21 mouse cellular contexts compared by ENCODE assay signal in genomic region chr9:68462755-68463154, GRCm38 (mm10).
DNase-seq lines count a peak whose midpoint lies in the region; ATAC-seq and TF ChIP-seq lines count a peak whose summit lies in the region.
"Had no signal": no experiment of that assay in that cellular context is flagged by ENCODE, and none has a peak within 500 bp of the region (broad histone marks: within the 10 kb centered on the region; RNA-seq: fewer than 3 reads in every experiment).

No protein-coding gene starts in this region.

- H3K9ac ChIP-seq in forebrain, postnatal 0 days = no peak overlapping the region
- H3K9ac ChIP-seq in forebrain, embryonic 15.5 days (replicated peaks) = no peak overlapping the region
- no peak overlapping the region for H3K9ac ChIP-seq in liver, postnatal 0 days (replicated peaks)
- H3K9ac ChIP-seq: forebrain, embryonic 13.5 days; heart, embryonic 12.5 days; hindbrain, embryonic 14.5 days; intestine, embryonic 15.5 days had no signal

- no peaks in the 10 kb centered on the region for H3K27me3 ChIP-seq in forebrain, postnatal 0 days (ENCODE audit: insufficient read depth, low read length)
- no peaks in the 10 kb centered on the region for H3K27me3 ChIP-seq in forebrain, embryonic 15.5 days
- H3K27me3 ChIP-seq in liver, postnatal 0 days (ENCODE audit: insufficient read depth, low read length) = no peaks in the 10 kb centered on the region
- H3K27me3 ChIP-seq: forebrain, embryonic 13.5 days; heart, embryonic 12.5 days; intestine, embryonic 15.5 days had no signal

- H3K4me1 ChIP-seq in forebrain, postnatal 0 days (ENCODE audit: insufficient read depth) = no peaks in the 10 kb centered on the region
- H3K4me1 ChIP-seq in forebrain, embryonic 15.5 days = no peaks in the 10 kb centered on the region
- H3K4me1 ChIP-seq in liver, postnatal 0 days (ENCODE audit: insufficient read depth) = no peaks in the 10 kb centered on the region
- H3K4me1 ChIP-seq: embryonic facial prominence, embryonic 10.5 days; forebrain, embryonic 13.5 days; heart, embryonic 12.5 days; hindbrain, embryonic 10.5 days had no signal

- no peak overlapping the region for H3K27ac ChIP-seq in forebrain, postnatal 0 days (ENCODE audit: low read depth, low read length)
- H3K27ac ChIP-seq in forebrain, embryonic 15.5 days (replicated peaks) = no peak overlapping the region
- H3K27ac ChIP-seq in liver, postnatal 0 days (ENCODE audit: low read depth) = no peak overlapping the region
- H3K27ac ChIP-seq: embryonic facial prominence, embryonic 10.5 days; forebrain, embryonic 13.5 days; heart, adult 2 months; hindbrain, embryonic 10.5 days; hindbrain, embryonic 14.5 days; intestine, embryonic 15.5 days had no signal

- WGBS in forebrain, postnatal 0 days = 68% methylated on average over 5 of the region's 5 CpGs
- 85% methylated on average over 5 of the region's 5 CpGs for WGBS in forebrain, embryonic 15.5 days
- WGBS in liver, postnatal 0 days (ENCODE audit: insufficient replicate concordance) = 83% methylated on average over 5 of the region's 5 CpGs

- no peak overlapping the region for H3K4me3 ChIP-seq in forebrain, postnatal 0 days (ENCODE audit: low read depth, low read length)
- no peak overlapping the region for H3K4me3 ChIP-seq in forebrain, embryonic 15.5 days
- no peak overlapping the region for H3K4me3 ChIP-seq in liver, postnatal 0 days (ENCODE audit: low read depth, low read length)
- H3K4me3 ChIP-seq: embryonic facial prominence, embryonic 10.5 days; forebrain, embryonic 13.5 days; heart, adult 2 months; heart, embryonic 12.5 days; hindbrain, embryonic 10.5 days; intestine, embryonic 15.5 days had no signal

- intact Hi-C loops in left cerebral cortex, postnatal 25 days (cut with DNase I) = no loop called here
- intact Hi-C loops in left cerebral cortex, postnatal 4 days (cut with DNase I) = no loop called here

- no peak for ATAC-seq in forebrain, postnatal 0 days
- ATAC-seq in forebrain, embryonic 15.5 days (replicated peaks) = no peak
- no peak for ATAC-seq in liver, postnatal 0 days
- ATAC-seq: forebrain, embryonic 13.5 days; intestine, embryonic 15.5 days had no signal

- no peak overlapping the region for H3K4me2 ChIP-seq in forebrain, postnatal 0 days (ENCODE audit: low read depth)
- H3K4me2 ChIP-seq in forebrain, embryonic 15.5 days (replicated peaks) = no peak overlapping the region
- H3K4me2 ChIP-seq in liver, postnatal 0 days (ENCODE audit: low read depth, low read length) = no peak overlapping the region
- H3K4me2 ChIP-seq: forebrain, embryonic 13.5 days; heart, embryonic 12.5 days; hindbrain, embryonic 14.5 days; intestine, embryonic 15.5 days had no signal

- no peak for TF ChIP-seq EP300 in liver, postnatal 0 days (IDR thresholded peaks at IDR 0.05; ENCODE audit: low read depth)

- H3K36me3 ChIP-seq in forebrain, postnatal 0 days (ENCODE audit: insufficient read depth) = no peaks in the 10 kb centered on the region
- H3K36me3 ChIP-seq in forebrain, embryonic 15.5 days = no peaks in the 10 kb centered on the region
- H3K36me3 ChIP-seq in liver, postnatal 0 days (replicated peaks; ENCODE audit: insufficient read depth, low read length) = no peaks in the 10 kb centered on the region
- H3K36me3 ChIP-seq: embryonic facial prominence, embryonic 10.5 days; heart, embryonic 12.5 days; hindbrain, embryonic 10.5 days; intestine, embryonic 15.5 days had no signal

- no peaks in the 10 kb centered on the region for H3K9me3 ChIP-seq in forebrain, postnatal 0 days (ENCODE audit: low read length)
- H3K9me3 ChIP-seq in forebrain, embryonic 15.5 days = no peaks in the 10 kb centered on the region
- H3K9me3 ChIP-seq in liver, postnatal 0 days (ENCODE audit: low read length) = no peaks in the 10 kb centered on the region
- H3K9me3 ChIP-seq: embryonic facial prominence, embryonic 10.5 days; forebrain, embryonic 13.5 days; heart, embryonic 12.5 days; hindbrain, embryonic 10.5 days; intestine, embryonic 15.5 days had no signal

- no peak for TF ChIP-seq CTCF in forebrain, postnatal 0 days (IDR thresholded peaks at IDR 0.05; ENCODE audit: low read depth)
- no peak for TF ChIP-seq CTCF in liver, postnatal 0 days (IDR thresholded peaks at IDR 0.05; ENCODE audit: low read depth)

- DNase-seq in forebrain, postnatal 0 days = peak; percentile 61
- DNase-seq in left cerebral cortex, postnatal 25 days (ENCODE audit: low spot score in 2 of 2) = peak; percentile 3 to 25
- DNase-seq in left cerebral cortex, postnatal 4 days = no peak
- DNase-seq in layer of hippocampus, adult 9-11 months = peak; percentile 19
- DNase-seq in telencephalon, adult 2 months (ENCODE audit: low read depth, low spot score) = peak; percentile 28
- no peak for DNase-seq in liver, postnatal 0 days
- no peak for DNase-seq in gastrocnemius, postnatal 4 days (ENCODE audit: low spot score in 2 of 2)
- DNase-seq: adrenal gland, adult 2 months; adrenal gland, postnatal 25 days; cerebellum, adult 11-12 months; cerebellum, adult 9-11 months; cerebellum, postnatal 36 days; gastrocnemius, postnatal 36 days; heart, adult 2 months had no signal

Comparison
In these comparisons a context has a peak if more than half of its experiments do, and no peak if none do; other contexts are left out.
1. DNase-seq: peak in forebrain, postnatal 0 days (single experiment), left cerebral cortex, postnatal 25 days (2 of 2), layer of hippocampus, adult 9-11 months (single experiment) and telencephalon, adult 2 months (single experiment); none in left cerebral cortex, postnatal 4 days (single experiment), liver, postnatal 0 days (single experiment) and gastrocnemius, postnatal 4 days (0 of 2).